Mouse (Mus musculus) monocyte, adult 5-6 weeks (primary cell): Measurements from ENCODE around the gene Prap1. TPM values are rescaled to one million over a fixed set of nuclear protein-coding genes. Genes with fewer than 3 reads are reported as not detected.
"Not testable (repeated sequence)": the region's sequence is repeated elsewhere in the genome, so short reads cannot be mapped to it uniquely, and the experiment has no call there.

Source experiments
- ATAC-seq: fragments of 153-309, 156-312 bp; replicated peaks from 2 replicates; pipeline ENCODE4 v1.8.0; 2017; ENCODE audit warnings: mild to moderate bottlenecking; ENCODE audit not compliant: low TSS enrichment, insufficient number of reproducible peaks, severe bottlenecking, poor library complexity, low FRiP score
- total RNA-seq: library from RNA; stranded (forward); fragments of 200-1000, 200-491, 200-594 nt; gene quantifications from 3 replicates; pipeline ENCODE4 v1.2.3, GENCODE M21; 2017

The Prap1 gene
- total RNA-seq, 1 experiment from 2014 or later: not detected

DNA sequence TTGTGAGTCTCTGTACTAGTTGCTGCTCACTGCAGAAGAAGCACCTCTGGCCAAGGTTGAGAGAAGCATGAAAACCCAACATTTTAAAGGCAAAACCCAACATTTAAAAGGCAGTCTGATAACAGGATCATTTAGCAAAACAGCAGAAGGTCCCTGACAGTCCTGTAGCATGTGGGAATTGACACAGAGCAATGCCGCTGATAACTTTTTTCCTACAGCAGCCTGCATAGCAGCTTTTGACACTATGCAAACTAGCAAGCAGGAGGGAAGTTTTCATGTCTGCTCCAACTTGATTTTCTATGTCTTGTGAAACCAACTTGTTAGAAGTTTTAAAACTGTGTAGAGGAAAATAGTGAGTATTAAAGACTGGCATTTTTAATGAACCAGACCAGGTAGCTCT lies 31.2 kb downstream of the Prap1 start:
- ATAC-seq: no peak

DNA sequence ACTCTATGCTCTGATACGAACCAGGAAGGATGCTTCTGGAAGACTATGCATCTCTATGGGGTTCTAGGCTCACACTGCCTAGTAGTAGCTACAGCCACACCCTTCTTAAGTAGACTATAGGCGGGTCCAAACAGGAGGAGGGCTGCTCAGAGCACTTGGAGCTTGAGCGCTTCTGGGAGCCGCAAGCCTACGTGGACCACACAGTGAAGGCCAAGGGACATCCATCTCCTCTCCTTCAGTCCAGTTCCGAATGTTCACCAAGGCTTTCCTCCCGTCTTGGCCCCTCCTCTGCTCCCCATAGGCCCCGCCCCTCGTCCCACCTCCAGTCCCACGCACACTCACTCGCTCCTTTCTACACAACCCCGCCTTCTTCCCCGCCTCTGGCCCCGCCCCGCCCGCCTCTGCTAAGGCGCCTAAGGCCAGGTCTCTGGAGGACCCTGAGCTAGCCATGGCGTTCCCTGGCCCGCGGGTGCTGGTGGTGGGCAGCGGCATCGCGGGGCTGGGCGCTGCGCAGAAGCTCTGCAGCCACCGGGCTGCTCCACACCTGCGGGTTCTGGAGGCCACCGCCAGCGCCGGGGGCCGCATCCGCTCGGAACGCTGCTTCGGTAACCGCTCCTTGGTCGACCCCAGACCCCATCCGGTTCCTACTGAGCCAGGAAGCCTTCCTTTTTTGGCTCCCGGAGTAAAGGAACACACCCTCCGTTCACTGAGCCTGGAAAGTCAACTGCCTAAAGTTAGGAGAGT lies 32.3 kb downstream of the Prap1 start:
- peak; percentile 96 for ATAC-seq

- ATAC-seq: no peak
Observed at GRCm38 (mm10) chr7:140126022-140126350, 32.8 kb downstream of the Prap1 start.

DNA sequence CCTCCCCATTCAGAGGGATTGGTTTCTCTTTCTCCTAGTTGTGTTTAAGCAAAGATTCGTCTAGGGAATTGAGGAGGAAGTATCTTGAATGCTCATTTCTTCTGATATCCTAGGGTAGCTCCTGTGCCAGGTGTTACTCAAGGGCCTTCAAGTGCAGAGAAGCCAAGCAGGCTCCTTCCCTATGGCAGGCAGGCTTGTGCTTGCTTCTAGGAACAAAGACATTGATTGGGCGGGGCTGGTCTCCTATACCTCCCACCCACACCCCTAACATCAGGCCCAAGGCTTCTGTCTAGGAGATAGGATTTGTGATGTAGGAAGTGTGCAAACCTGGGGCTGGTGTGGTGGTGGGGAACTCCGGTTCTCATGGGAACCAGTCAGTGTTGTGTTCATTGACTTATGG lies 33.7 kb downstream of the Prap1 start:
- ATAC-seq: no peak

DNA sequence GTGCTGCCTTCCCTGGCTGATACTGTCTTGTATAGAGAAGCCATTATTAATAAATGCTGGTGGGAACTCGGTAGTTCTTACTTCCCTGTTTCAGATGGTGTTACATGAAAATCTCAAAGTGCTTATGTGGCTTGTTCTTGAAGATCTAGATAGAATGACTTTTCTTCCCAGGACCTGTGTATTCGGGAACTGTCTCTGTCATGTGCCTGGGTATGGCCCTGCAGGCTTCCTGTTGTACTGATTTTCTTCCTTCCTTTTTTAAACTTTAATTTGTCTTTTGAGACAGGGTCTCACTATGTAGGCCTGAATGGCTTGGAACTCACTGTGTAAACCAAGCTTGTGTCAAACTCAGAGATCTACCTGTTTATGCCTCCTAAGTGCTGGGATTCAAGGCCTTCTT lies 34.7 kb downstream of the Prap1 start:
- ATAC-seq: no peak

DNA sequence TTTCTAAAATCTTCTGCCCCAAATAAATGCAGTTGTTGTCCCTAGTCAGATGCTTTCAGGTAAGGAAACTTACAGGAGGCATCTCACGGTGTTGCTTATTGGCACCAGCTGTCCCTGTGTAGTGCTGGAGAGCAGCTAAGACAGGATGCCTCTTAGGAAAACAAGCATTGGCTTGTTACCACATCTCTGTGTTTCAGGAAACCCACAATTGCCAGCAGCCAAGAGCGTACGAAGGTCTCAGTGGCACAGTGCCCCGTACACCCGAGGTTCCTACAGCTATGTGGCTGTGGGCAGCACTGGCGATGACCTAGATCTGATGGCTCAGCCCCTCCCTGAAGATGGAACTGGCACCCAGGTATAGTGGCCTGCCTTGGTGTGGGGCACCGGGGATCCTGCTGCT lies 39.0 kb downstream of the Prap1 start:
- not testable (repeated sequence) for ATAC-seq

DNA sequence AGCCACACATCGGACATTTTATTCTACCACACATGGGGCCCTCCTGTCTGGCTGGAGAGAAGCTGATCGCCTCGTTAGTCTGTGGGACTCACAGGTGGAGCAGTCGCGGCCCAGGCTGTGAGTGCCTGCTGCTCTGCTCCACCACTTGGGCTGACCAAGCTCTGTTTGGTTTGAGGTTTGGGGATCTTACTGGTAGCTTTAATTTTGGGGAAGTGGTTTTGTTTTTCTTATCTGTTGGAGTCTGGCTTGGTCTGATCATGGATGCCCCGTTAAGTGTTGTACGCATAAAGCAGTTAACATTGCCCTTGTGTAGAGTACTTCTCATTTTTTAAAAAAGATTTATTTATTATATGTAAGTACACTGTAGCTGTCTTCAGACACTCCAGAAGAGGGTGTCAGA lies 40.8 kb downstream of the Prap1 start:
- ATAC-seq: not testable (repeated sequence)

DNA sequence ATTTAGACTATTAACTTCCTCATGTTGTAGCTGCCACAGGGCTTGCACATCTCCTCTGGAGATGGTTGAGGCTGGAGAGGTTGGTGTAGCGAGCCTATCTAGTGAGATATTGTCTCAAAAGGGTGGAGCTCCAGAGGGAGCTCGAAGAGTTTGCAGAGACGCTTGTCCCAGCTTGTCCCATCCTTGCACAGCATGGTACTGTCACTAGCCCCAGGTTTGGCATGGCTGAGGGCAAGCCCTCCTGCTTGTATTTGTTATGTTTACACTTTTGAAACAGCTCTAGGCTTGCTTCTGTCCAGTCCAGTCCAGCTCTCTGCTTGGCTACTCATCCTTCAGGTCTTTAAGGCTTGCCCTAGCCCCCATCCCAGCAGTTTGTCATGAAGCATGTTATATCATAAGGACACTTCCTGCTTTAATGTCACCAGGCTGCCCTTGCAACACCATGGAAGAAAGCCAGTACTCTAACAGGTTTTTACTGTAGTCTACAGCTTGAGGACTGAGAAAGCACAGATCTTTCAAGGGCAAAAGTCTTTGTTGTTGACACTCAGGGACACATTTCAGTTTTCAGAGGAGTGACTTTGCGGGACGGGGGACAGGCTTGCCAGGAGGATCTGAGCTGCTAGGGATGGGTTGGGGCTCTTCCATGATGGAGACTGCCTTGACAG lies 42.0 kb downstream of the Prap1 start:
- no peak for ATAC-seq

DNA sequence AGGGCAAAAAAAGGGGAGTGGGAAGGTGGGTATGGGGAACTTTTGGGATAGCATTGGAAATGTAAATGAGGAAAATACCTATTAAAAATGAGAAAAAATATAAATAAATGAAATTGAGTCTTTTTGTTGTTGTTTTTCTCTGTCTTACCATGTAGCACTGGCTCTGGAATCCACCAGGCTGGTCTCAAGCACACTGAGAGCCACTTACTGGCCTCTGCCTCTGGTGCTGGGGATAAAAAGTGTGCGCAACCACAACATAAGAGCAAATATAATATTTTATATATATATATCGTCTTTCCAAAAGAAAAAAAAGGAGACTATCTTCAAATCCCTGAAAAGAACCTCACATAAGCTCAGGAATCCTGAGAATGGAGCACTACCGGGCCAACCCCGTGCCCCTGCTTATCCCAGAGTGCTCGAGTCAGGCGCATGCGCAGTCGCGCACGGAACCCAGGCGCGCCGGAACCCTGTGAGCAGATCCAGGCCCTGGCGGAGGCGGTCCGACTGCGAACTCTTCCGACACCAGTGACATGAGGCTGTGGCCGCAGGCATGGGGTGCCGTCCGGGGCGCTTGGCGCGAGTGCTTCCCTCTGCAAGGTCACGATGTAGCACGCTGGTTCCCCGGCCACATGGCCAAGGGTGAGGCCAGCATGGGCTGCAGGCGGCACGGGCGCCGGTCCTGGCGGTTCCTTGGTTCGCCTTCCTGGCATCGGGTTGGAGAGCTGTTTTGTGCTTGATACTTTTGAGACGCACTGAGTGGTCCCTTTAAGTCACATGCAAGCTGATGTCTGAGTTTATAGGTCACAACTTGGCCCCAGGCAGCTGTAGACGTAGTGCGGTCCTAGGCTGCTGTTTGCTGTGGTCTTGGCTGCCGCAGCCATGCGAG lies 44.2 kb downstream of the Prap1 start, which contains the start of gene Mtg1:
Gene Mtg1, plus strand, starts transcription at position 430 of the 886 bp plus-strand sequence.
- peak; percentile 86 for ATAC-seq

DNA sequence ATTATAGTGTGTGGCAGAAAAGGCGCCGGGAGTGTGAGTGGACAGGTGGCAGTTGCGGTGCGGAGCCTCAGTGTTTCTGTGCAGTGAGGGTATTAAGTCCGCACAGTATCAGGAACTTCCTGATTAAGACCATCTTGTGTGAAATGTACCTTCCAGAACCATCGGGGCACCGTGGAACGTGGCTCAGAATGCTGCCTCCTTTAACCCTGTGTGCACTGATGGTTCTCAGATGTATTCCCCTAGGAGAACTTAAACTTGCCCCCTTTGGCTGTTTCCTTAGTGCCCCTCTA lies 44.8 kb downstream of the Prap1 start:
- ATAC-seq: no peak

- peak; percentile 52; the same call in 1 of the 2 replicates for ATAC-seq
Observed at GRCm38 (mm10) chr7:140141350-140141749, 48.2 kb downstream of the Prap1 start.

DNA sequence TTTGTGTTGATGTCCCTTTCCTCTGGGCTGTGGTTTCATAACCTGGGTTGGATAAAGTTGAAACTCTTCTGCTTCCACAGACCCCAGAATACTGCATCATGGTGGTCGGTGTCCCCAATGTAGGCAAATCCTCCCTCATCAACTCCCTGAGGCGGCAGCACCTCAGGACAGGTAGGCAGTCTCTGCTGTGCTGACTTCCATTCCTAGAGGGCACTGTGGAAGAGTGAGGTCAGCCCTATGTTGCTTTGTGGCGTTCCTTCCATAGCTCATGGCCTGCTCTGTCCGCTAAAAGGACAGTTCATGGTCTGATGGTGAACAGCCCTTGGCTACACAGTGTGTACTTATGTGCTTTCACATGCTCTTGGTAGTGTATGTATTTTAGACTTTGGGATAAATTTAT lies 51.4 kb downstream of the Prap1 start:
- no peak for ATAC-seq

Other genes with a start within 250 kb of the Prap1 start
- gene Kndc1, start 198.7 kb upstream of the Prap1 start, total RNA-seq: not detected in 3 replicates
- not detected in 3 replicates for gene Utf1, start 149.6 kb upstream of the Prap1 start, total RNA-seq
- gene 6430531B16Rik, start 114.6 kb upstream of the Prap1 start, total RNA-seq: 1.5 TPM in 1 of 3 replicates, not detected in the others
- gene Adam8, start 100.8 kb upstream of the Prap1 start, total RNA-seq: 10.2 to 54.2 TPM (median 40.8 TPM) in 3 replicates
- 27.4 to 31.4 TPM (median 27.6 TPM) in 3 replicates for gene Zfp511, start 57.0 kb upstream of the Prap1 start, total RNA-seq
- gene Tubgcp2, start 56.7 kb upstream of the Prap1 start, total RNA-seq: 16.3 to 28.9 TPM (median 26.9 TPM) in 3 replicates
- not detected in 3 replicates for gene Msx3, start 44.3 kb upstream of the Prap1 start, total RNA-seq
- 0.68 TPM in 1 of 3 replicates, not detected in the others for gene Caly, start 10.8 kb upstream of the Prap1 start, total RNA-seq
- 2.8 to 7.7 TPM (median 4.5 TPM) in 3 replicates for gene Fuom, start 9.0 kb downstream of the Prap1 start, total RNA-seq
- 0.87 to 1.5 TPM (median 1.2 TPM) in 3 replicates for gene Paox, start 22.4 kb downstream of the Prap1 start, total RNA-seq
- 37.8 to 42.3 TPM (median 41.5 TPM) in 3 replicates for gene Echs1, start 23.1 kb downstream of the Prap1 start, total RNA-seq
- gene Mtg1, start 44.2 kb downstream of the Prap1 start, total RNA-seq: 3.7 to 7.6 TPM (median 4.4 TPM) in 3 replicates
- not detected in 3 replicates for gene Sprn, start 61.5 kb downstream of the Prap1 start, total RNA-seq
- gene Olfr522, start 71.4 kb downstream of the Prap1 start, total RNA-seq: not detected in 3 replicates
- gene Olfr523, start 79.8 kb downstream of the Prap1 start, total RNA-seq: not detected in 3 replicates
- gene Olfr524, start 112.6 kb downstream of the Prap1 start, total RNA-seq: not detected in 3 replicates
- gene Cd163l1, start 124.9 kb downstream of the Prap1 start, total RNA-seq: 0.39 to 0.48 TPM in 2 of 3 replicates, not detected in the other
- gene 5830411N06Rik, start 153.9 kb downstream of the Prap1 start, total RNA-seq: 0.85 to 2.5 TPM in 2 of 3 replicates, not detected in the other
- not detected in 3 replicates for gene Olfr525, start 227.5 kb downstream of the Prap1 start, total RNA-seq
- not detected in 3 replicates for gene Olfr527, start 240.6 kb downstream of the Prap1 start, total RNA-seq